Mouse (Mus musculus) liver, embryonic 14.5 days (tissue): ENCODE data around the gene Pex16. TPM values are rescaled to one million over a fixed set of nuclear protein-coding genes. Genes with fewer than 3 reads are reported as not detected.

Experiments used
- ATAC-seq: fragments of 200-750 bp; cut with Nextera tagmentation; 2 replicates; pipeline ENCODE4 v1.8.0; 2017; ENCODE audit warnings: moderate number of reproducible peaks, mild to moderate bottlenecking, moderate library complexity; ENCODE audit not compliant: insufficient read depth
- DNase-seq, 3 experiments: peaks; one replicate each; pipeline ENCODE4 v3.0.0-alpha.2; 2012 to 2013; ENCODE audit warnings: low read depth in 3 of 3, low spot score in 3 of 3
- H3K27ac ChIP-seq: fragments of 300-500 bp; sonication (generic); 2 replicates; pipeline ENCODE4 v1.5.1; 2014; ENCODE audit warnings: moderate library complexity, mild to moderate bottlenecking, control low read depth, inconsistent platforms
- H3K27me3 ChIP-seq: fragments of 300-500 bp; sonication (generic); 2 replicates; pipeline ENCODE4 v1.6.1; 2014; ENCODE audit warnings: mild to moderate bottlenecking, low read length, moderate library complexity; ENCODE audit not compliant: control insufficient read depth, insufficient read depth
- H3K36me3 ChIP-seq: fragments of 300-500 bp; sonication (generic); replicated peaks from 2 replicates; pipeline ENCODE4 v1.6.1; 2014; ENCODE audit warnings: low read depth; ENCODE audit not compliant: control insufficient read depth, insufficient read depth
- H3K4me1 ChIP-seq, 2 experiments: fragments of 200-500 bp in 1 of 2; fragments of 300-500 bp in 1 of 2; sonication (generic) in 1 of 2; replicated peaks; 2 replicates each; pipeline ENCODE4 v1.6.1; 2012 to 2014; ENCODE audit warnings: antibody characterized with exemption in 1 of 2, inconsistent platforms in 1 of 2, low read length in 1 of 2; ENCODE audit not compliant: control insufficient read depth in 2 of 2, insufficient read depth in 2 of 2
- H3K4me2 ChIP-seq: fragments of 300-500 bp; sonication (generic); 2 replicates; pipeline ENCODE4 v1.6.1; 2014; ENCODE audit warnings: low read depth, mild to moderate bottlenecking, control low read depth, moderate library complexity
- H3K4me3 ChIP-seq, 2 experiments: fragments of 200-500 bp in 1 of 2; fragments of 300-500 bp in 1 of 2; sonication (generic) in 1 of 2; 2 replicates each; pipeline ENCODE4 v1.5.1; 2012 to 2014; ENCODE audit warnings: low read depth in 2 of 2, low read length in 2 of 2, mild to moderate bottlenecking in 2 of 2, control low read depth in 1 of 2, inconsistent platforms in 1 of 2, moderate library complexity in 1 of 2; ENCODE audit not compliant: insufficient read depth in 1 of 2
- H3K9ac ChIP-seq: fragments of 300-500 bp; sonication (generic); replicated peaks from 2 replicates; pipeline ENCODE4 v1.6.1; 2014; ENCODE audit warnings: mild to moderate bottlenecking, control low read depth, moderate library complexity
- H3K9me3 ChIP-seq: fragments of 300-500 bp; sonication (generic); 2 replicates; pipeline ENCODE4 v1.6.1; 2016; ENCODE audit warnings: low read length, mixed read lengths; ENCODE audit not compliant: control insufficient read depth
- CTCF ChIP-seq: IDR thresholded peaks from 2 replicates; pipeline ENCODE4 v1.5.1; 2016; ENCODE audit warnings: antibody characterized with exemption, low read depth, control low read depth
- EP300 ChIP-seq: IDR thresholded peaks from 2 replicates; pipeline ENCODE4 v1.6.1; 2016; ENCODE audit warnings: antibody characterized with exemption, low read depth
- WGBS: fragments of 180-500 bp; shearing (Covaris S2); extraction: QIAGEN DNeasy Blood & Tissue Kit; methylation state at CpG from one replicate; pipeline ENCODE4 v1.1.7; 2014; ENCODE audit not compliant: insufficient replicate concordance; 5-methylcytosine and 5-hydroxymethylcytosine counted together
- polyA plus RNA-seq, 2 experiments: library from polyadenylated mRNA; depleted of rRNA in 1 of 2; stranded (reverse) in 1 of 2; unstranded in 1 of 2; fragments of >200 nt; fragmentation: Nextera tagmentation in 1 of 2; extraction: Ambion mirVana in 1 of 2; gene quantifications; 2 replicates each; pipeline versions ENCODE4 v1.2.1 to v1.2.3; 2012 to 2014

Pex16 gene
- polyA plus RNA-seq, 2 experiments, result 15.5 to 19.5 TPM

- H3K4me2 ChIP-seq, result no peak overlapping the region
- ATAC-seq (no peak), DNase-seq (peak in 1 of 3 experiments; percentile 9)
- no peak overlapping the region for H3K9ac ChIP-seq
- no peak overlapping the region for H3K27ac ChIP-seq
- no peaks in the 10 kb centered on the region for H3K27me3 ChIP-seq
- TF ChIP-seq CTCF (peak; percentile 52), EP300 (no peak)
- H3K4me1 ChIP-seq, result no peaks in the 10 kb centered on the region
- H3K9me3 ChIP-seq, result no peaks in the 10 kb centered on the region
- H3K36me3 ChIP-seq, result no peaks in the 10 kb centered on the region; the same call in 1 of the 2 replicates
- no peak overlapping the region for H3K4me3 ChIP-seq
- 27% methylated on average over 2 of the region's 2 CpGs for WGBS
These were observed 43.6 kb upstream of the Pex16 start for GRCm38 (mm10) chr2:92330840-92331239.

GRCm38 (mm10) chr2:92331410-92331809 is 43.1 kb upstream of the Pex16 start:
- H3K4me3 ChIP-seq, result no peak overlapping the region
- ATAC-seq, result no peak
- H3K4me2 ChIP-seq, result no peak overlapping the region
- no peaks in the 10 kb centered on the region; the same call in 1 of the 2 replicates for H3K36me3 ChIP-seq
- H3K27me3 ChIP-seq, result no peaks in the 10 kb centered on the region
- H3K9ac ChIP-seq, result no peak overlapping the region
- H3K9me3 ChIP-seq, result no peaks in the 10 kb centered on the region
- WGBS, result 77% methylated on average over 2 of the region's 2 CpGs
- H3K4me1 ChIP-seq, result no peaks in the 10 kb centered on the region
- no peak overlapping the region for H3K27ac ChIP-seq
- no peak for DNase-seq
- no peak for TF ChIP-seq EP300
- TF ChIP-seq CTCF, result peak; percentile 39

GRCm38 (mm10) chr2:92331871-92332270 is 42.6 kb upstream of the Pex16 start:
- 77% methylated on average over 2 of the region's 2 CpGs for WGBS
- no peaks in the 10 kb centered on the region for H3K27me3 ChIP-seq
- H3K36me3 ChIP-seq, result no peaks in the 10 kb centered on the region; the same call in 1 of the 2 replicates

DNA sequence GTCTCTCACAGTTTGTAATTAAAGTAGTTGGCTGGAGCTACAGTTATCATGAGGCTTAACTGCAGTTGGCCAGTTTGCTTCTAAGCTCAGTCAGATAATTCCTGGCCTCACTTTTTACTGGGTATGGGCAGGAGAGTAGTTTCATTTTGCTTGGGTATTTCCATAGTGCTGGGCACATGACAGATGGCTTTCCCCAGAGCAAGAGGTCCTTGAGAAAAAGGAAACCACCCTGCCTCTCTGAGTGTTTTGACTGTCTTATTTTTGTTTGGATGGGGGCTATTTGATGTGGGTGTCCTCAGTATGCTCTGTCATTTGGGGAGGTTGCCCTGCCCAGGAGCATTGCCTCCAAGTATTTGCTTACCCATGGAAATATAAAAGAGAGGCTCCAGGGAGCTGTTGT is 32.1 kb upstream of the Pex16 start:
- no peak overlapping the region for H3K4me2 ChIP-seq
- H3K4me1 ChIP-seq, result no peaks in the 10 kb centered on the region
- no peaks in the 10 kb centered on the region for H3K36me3 ChIP-seq
- no peaks in the 10 kb centered on the region for H3K27me3 ChIP-seq
- ATAC-seq (no peak), DNase-seq (no peak)
- no peak overlapping the region for H3K27ac ChIP-seq
- no peak overlapping the region for H3K9ac ChIP-seq
- no peaks in the 10 kb centered on the region for H3K9me3 ChIP-seq
- H3K4me3 ChIP-seq, result no peak overlapping the region
- no peak for TF ChIP-seq EP300
- no peak for TF ChIP-seq CTCF

More at GRCm38 (mm10) chr2:92331871-92332270, 42.6 kb upstream of the Pex16 start:
- no peak overlapping the region for H3K4me2 ChIP-seq
- H3K9me3 ChIP-seq, result no peaks in the 10 kb centered on the region
- no peak for DNase-seq
- H3K27ac ChIP-seq, result no peak overlapping the region
- no peak overlapping the region for H3K4me3 ChIP-seq
- TF ChIP-seq CTCF, result no peak
- TF ChIP-seq EP300, result no peak
- H3K4me1 ChIP-seq, result no peaks in the 10 kb centered on the region
- H3K9ac ChIP-seq, result no peak overlapping the region
- no peak for ATAC-seq

GRCm38 (mm10) chr2:92347191-92347590 is 27.3 kb upstream of the Pex16 start:
- 56% methylated on average over 2 of the region's 2 CpGs for WGBS
- no peaks in the 10 kb centered on the region for H3K4me1 ChIP-seq
- TF ChIP-seq EP300 (no peak), CTCF (no peak)
- no peak overlapping the region for H3K9ac ChIP-seq
- H3K27me3 ChIP-seq, result no peaks in the 10 kb centered on the region
- no peaks in the 10 kb centered on the region for H3K36me3 ChIP-seq
- no peak overlapping the region for H3K4me2 ChIP-seq
- ATAC-seq (no peak), DNase-seq (no peak)
- H3K27ac ChIP-seq, result no peak overlapping the region
- H3K4me3 ChIP-seq, result no peak overlapping the region
- no peaks in the 10 kb centered on the region for H3K9me3 ChIP-seq
